ENCODE assay signal across 23 mouse cellular contexts in genomic region chr3:153510048-153510630, GRCm38 (mm10).
DNase-seq lines count a peak whose midpoint lies in the region; ATAC-seq lines count a peak whose summit lies in the region.
"Had no signal": no experiment of that assay in that cellular context is flagged by ENCODE, and none has a peak within 500 bp of the region (broad histone marks: within the 10 kb centered on the region; RNA-seq: fewer than 3 reads in every experiment).

No protein-coding gene starts in this region.

- DNase-seq in frontal cortex, adult 2 months (ENCODE audit: extremely low spot score in 1 of 2, low spot score in 1 of 2) = no peak
- no peak for DNase-seq in midbrain, embryonic 10.5 days (ENCODE audit: low spot score)
- no peak for DNase-seq in kidney, postnatal 4 days
- DNase-seq: adrenal gland, adult 8-10 months; adrenal gland, postnatal 25 days; cerebellum, adult 11-12 months; cerebellum, adult 8-10 months; cerebellum, postnatal 10 days; cerebellum, postnatal 36 days; embryo, embryonic 11 days; gastrocnemius, postnatal 25 days; heart, adult 2 months had no signal

- ATAC-seq in frontal cortex, adult (ENCODE audit: low TSS enrichment) = peak; percentile 21; the same call in 1 of the 2 replicates
- ATAC-seq in midbrain, embryonic 15.5 days (replicated peaks) = no peak
- ATAC-seq in megakaryocyte-erythroid progenitor cell, adult 5-6 weeks (replicated peaks; ENCODE audit: low FRiP score, low TSS enrichment, poor library complexity, severe bottlenecking) = peak; percentile 13; the same call in 1 of the 2 replicates
- ATAC-seq: activated CD4-positive, CD25-positive, alpha-beta regulatory T cell, adult 4 months; CD4-positive, CD25-positive, alpha-beta regulatory T cell, adult 4 months had no signal

- H3K4me1 ChIP-seq in midbrain, embryonic 15.5 days = peaks cover 29% of the 10 kb centered on the region
- peaks cover 12% of the 10 kb centered on the region for H3K4me1 ChIP-seq in midbrain, embryonic 10.5 days

- H3K27me3 ChIP-seq in midbrain, embryonic 15.5 days (replicated peaks) = no peaks in the 10 kb centered on the region
- H3K27me3 ChIP-seq in midbrain, embryonic 10.5 days (ENCODE audit: low read depth, poor library complexity, severe bottlenecking) = no peaks in the 10 kb centered on the region
- H3K27me3 ChIP-seq: embryonic facial prominence, embryonic 13.5 days; hindbrain, embryonic 12.5 days; hindbrain, embryonic 15.5 days had no signal

- peak overlapping the region; percentile 62; the same call in 1 of the 2 replicates for H3K27ac ChIP-seq in midbrain, embryonic 15.5 days
- H3K27ac ChIP-seq in midbrain, embryonic 10.5 days (replicated peaks) = no peak overlapping the region
- H3K27ac ChIP-seq: embryonic facial prominence, embryonic 13.5 days; heart, adult 2 months; hindbrain, embryonic 12.5 days; hindbrain, embryonic 15.5 days had no signal

- no peak overlapping the region for H3K4me3 ChIP-seq in midbrain, embryonic 15.5 days
- H3K4me3 ChIP-seq in midbrain, embryonic 10.5 days = no peak overlapping the region
- H3K4me3 ChIP-seq: embryonic facial prominence, embryonic 10.5 days; embryonic facial prominence, embryonic 13.5 days; erythroblast, embryonic 14.5 days; heart, adult 2 months; hindbrain, embryonic 12.5 days; hindbrain, embryonic 15.5 days had no signal

- no peak overlapping the region for H3K9ac ChIP-seq in midbrain, embryonic 15.5 days
- H3K9ac ChIP-seq: embryonic facial prominence, embryonic 13.5 days; hindbrain, embryonic 12.5 days; hindbrain, embryonic 15.5 days had no signal

- 84% methylated on average over 9 of the region's 9 CpGs for WGBS in midbrain, embryonic 15.5 days
- 92% methylated on average over 9 of the region's 9 CpGs for WGBS in midbrain, embryonic 10.5 days

- no peaks in the 10 kb centered on the region for H3K36me3 ChIP-seq in midbrain, embryonic 15.5 days (replicated peaks)
- no peaks in the 10 kb centered on the region for H3K36me3 ChIP-seq in midbrain, embryonic 10.5 days
- H3K36me3 ChIP-seq: hindbrain, embryonic 12.5 days; hindbrain, embryonic 15.5 days had no signal

- no peak overlapping the region for H3K4me2 ChIP-seq in midbrain, embryonic 15.5 days
- H3K4me2 ChIP-seq: embryonic facial prominence, embryonic 13.5 days; heart, embryonic 11.5 days; hindbrain, embryonic 12.5 days; hindbrain, embryonic 15.5 days had no signal

- H3K9me3 ChIP-seq in midbrain, embryonic 15.5 days = no peaks in the 10 kb centered on the region
- no peaks in the 10 kb centered on the region for H3K9me3 ChIP-seq in midbrain, embryonic 10.5 days (replicated peaks)
- H3K9me3 ChIP-seq: embryonic facial prominence, embryonic 10.5 days; embryonic facial prominence, embryonic 13.5 days; hindbrain, embryonic 12.5 days; hindbrain, embryonic 15.5 days had no signal
